Mouse (Mus musculus) E14TG2a.4 (cell line): Measurements from ENCODE around the gene Gm10337.

Experiments
- H3K27me3 ChIP-seq: 2 replicates; pipeline ENCODE4 v1.6.1; 2014; ENCODE audit warnings: low read length, control low read depth; ENCODE audit not compliant: insufficient read depth
- H3K36me3 ChIP-seq: 2 replicates; pipeline ENCODE4 v1.6.1; 2014; ENCODE audit warnings: low read length, control low read depth; ENCODE audit not compliant: insufficient read depth
- H3K4me1 ChIP-seq: replicated peaks from 2 replicates; pipeline ENCODE4 v1.6.1; 2014; ENCODE audit warnings: low read depth, low read length, control low read depth
- H3K4me3 ChIP-seq: replicated peaks from 2 replicates; pipeline ENCODE4 v1.5.1; 2014; ENCODE audit warnings: mild to moderate bottlenecking, low read length
- H3K9me3 ChIP-seq: 2 replicates; pipeline ENCODE4 v1.6.1; 2014; ENCODE audit warnings: low read length, control low read depth
- CTCF ChIP-seq: conservative IDR thresholded peaks from 2 replicates; pipeline ENCODE4 v1.5.1; 2014; ENCODE audit warnings: low read length
- NANOG ChIP-seq: IDR thresholded peaks from 2 replicates; pipeline ENCODE4 v1.6.1; 2014; ENCODE audit warnings: borderline replicate concordance, low read length, mixed read lengths
- POU5F1 ChIP-seq: IDR thresholded peaks from 2 replicates; pipeline ENCODE4 v1.6.1; 2014; ENCODE audit warnings: low read length, borderline replicate concordance

The Gm10337 gene

DNA sequence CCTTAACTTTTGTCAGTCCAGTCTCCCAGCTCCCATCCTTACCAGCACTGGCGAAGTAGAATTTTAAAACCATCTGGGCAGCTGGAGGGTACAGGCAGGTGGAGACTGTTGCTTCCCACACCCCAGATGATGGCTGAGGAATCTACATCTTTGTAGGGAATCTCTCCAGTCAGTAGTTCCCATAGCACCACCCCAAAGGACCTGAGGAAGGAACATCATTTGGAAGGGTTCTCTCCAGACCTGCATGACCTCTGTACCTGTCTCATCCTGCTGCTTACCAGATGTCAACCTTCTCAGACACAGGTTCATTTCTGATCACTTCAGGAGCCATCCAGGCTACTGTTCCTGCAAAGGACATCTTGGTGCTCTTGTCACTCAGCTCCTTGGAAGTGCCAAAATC, at the start of gene Gm10337:
Gene Gm10337 (plus strand): TSS at position 276 of the 400 bp plus-strand sequence.
- Histone ChIP-seq H3K36me3 (peaks cover 97% of the 10 kb centered on the region), H3K4me3 (no peak within 1 kb of the TSS), H3K4me1 (peaks cover 81% of the 10 kb centered on the region), H3K9me3 (no peaks in the 10 kb centered on the region), H3K27me3 (no peaks in the 10 kb centered on the region)
- TF ChIP-seq CTCF (no peak), NANOG (no peak), POU5F1 (no peak)

DNA sequence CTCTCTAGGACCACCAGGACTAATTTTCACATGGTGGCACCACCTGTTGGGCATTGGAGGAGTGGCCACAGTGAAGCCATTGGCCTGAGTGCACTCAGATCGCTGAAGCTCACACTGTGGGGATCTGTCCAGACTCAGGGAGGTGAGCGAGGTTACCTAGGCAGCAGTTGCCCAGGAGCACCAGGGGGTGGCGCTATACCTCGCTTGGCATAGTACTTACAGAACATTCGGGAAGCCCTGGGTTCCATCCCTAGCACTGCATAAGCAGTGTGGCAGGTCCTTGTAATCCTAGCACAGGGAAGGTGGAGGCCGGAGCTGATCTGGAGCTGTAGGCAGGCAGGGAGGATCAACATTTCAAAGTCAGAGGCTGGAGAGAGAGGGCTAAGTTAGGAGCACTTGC, 47.5 kb upstream of the Gm10337 start:
- H3K4me3 ChIP-seq: no peak overlapping the region
- H3K36me3 ChIP-seq: peaks cover 9% of the 10 kb centered on the region; the same call in 1 of the 2 replicates
- H3K9me3 ChIP-seq: no peaks in the 10 kb centered on the region
- peaks cover 73% of the 10 kb centered on the region for H3K4me1 ChIP-seq
- TF ChIP-seq POU5F1 (no peak), CTCF (peak; percentile 54)
- H3K27me3 ChIP-seq: peaks cover 3% of the 10 kb centered on the region; the same call in 1 of the 2 replicates

DNA sequence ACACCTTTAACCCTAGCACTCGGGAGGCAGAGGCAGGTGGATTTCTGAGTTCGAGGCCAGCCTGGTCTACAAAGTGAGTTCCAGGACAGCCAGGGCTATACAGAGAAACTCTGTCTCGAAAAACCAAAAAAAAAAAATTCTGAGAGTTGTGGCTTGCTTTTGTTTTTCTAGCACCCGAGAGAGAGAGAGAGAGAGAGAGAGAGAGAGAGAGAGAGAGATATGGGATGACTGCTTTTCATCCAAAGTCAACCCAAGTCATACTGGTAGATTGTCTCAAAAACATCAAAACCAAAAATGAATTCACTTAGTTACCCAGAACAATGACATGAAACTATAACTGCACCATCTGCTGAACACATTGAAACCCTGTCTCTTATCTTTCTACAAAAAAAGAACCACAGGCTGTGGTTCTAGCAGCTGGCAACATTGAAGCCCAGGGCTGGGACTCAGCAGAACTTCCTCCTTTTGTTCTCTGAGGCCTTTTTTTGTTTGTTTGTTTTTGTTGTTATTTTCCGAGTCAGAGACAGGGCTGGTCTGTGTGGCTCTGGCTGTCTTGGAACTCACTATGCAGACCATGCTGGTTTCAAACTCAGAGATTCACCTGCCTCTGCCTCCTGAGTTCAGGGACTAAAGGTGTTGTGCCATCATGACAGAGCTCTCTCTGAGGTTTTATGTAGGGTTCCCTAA, 45.3 kb upstream of the Gm10337 start:
- Histone ChIP-seq H3K27me3 (no peaks in the 10 kb centered on the region), H3K4me1 (peaks cover 70% of the 10 kb centered on the region), H3K36me3 (peaks cover 24% of the 10 kb centered on the region), H3K4me3 (peak overlapping the region; percentile 80; the same call in 1 of the 2 replicates), H3K9me3 (no peaks in the 10 kb centered on the region)
- TF ChIP-seq POU5F1 (no peak), CTCF (no peak), NANOG (no peak)

DNA sequence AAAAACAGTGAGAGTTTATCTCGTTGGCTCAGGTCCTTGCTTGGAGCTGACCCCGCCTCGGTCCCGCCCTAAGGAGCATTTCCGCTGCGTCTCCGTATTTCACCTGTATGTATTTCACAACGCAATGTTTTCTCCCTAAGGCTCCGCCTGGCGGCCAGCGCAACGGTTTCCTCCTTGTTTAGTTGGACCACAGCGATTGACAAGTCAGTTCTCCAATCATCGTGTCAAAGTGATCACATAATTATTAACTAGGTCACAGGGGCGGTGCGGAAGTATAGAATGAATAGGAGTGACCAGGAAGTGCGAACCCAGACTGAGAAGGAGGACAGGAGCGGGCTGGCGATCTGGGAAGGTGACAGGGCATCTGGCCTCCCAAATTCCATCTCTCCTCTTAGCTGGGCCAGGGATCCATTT, 44.6 kb upstream of the Gm10337 start, which contains the start of gene Prr13:
Gene Prr13 (plus strand): TSS at position 125 of the 414 bp plus-strand sequence.
- no peak for TF ChIP-seq POU5F1
- peak; percentile 35 for TF ChIP-seq CTCF
- TF ChIP-seq NANOG: 0 out of 2 replicates have a peak, but pooled peaks have one; percentile 13
- H3K9me3 ChIP-seq: no peaks in the 10 kb centered on the region
- H3K4me1 ChIP-seq: peaks cover 70% of the 10 kb centered on the region
- no peaks in the 10 kb centered on the region for H3K27me3 ChIP-seq
- peak within 1 kb of the TSS; percentile 80 for H3K4me3 ChIP-seq
- H3K36me3 ChIP-seq: peaks cover 27% of the 10 kb centered on the region

DNA sequence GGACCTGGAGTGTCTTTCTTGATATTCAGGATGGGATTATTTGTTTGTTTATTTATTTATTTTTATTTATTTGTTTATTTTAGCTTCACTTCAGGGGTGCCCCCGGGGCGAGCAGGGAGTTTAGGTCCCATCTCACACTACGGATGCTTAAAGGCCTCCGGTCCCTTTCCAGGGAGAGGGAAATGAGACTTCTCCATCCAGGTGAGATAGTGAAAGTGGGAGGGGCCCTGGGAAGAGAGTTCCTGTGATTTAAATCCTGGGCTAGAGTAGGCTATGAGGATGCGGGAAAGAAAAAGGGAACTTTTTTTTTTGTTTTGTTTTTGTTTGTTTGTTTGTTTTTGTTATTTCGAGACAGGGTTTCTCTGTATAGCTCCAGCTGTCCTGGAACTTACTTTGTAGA, 44.1 kb upstream of the Gm10337 start:
- H3K4me1 ChIP-seq: peaks cover 67% of the 10 kb centered on the region

DNA sequence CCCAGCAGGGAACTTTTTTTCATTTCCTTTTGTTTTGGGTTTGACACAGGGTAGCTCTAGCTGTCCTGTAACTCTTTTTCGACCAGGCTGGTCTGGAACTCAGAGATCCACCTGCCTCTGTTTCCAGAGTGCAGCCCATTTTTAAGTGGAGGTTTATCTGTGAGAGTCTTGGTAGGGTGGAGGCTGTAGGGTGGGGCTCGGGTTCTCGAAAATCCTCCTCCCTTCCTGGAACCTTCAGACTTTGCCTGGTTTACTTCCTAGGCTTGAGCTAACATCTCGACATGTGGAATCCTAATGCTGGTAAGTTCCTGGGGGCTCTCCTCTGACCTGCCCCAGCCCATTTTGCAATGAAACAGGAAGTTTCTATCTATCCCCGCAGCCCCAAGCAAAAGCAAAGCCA, 43.7 kb upstream of the Gm10337 start:
- TF ChIP-seq NANOG (no peak), POU5F1 (no peak), CTCF (no peak)
- Histone ChIP-seq H3K27me3 (no peaks in the 10 kb centered on the region), H3K4me1 (peaks cover 65% of the 10 kb centered on the region), H3K9me3 (no peaks in the 10 kb centered on the region), H3K36me3 (peaks cover 32% of the 10 kb centered on the region), H3K4me3 (peak overlapping the region; percentile 80)

More for the DNA sequence above, 44.1 kb upstream of the Gm10337 start:
- Histone ChIP-seq H3K4me3 (peak overlapping the region; percentile 80), H3K36me3 (peaks cover 27% of the 10 kb centered on the region), H3K27me3 (no peaks in the 10 kb centered on the region), H3K9me3 (no peaks in the 10 kb centered on the region)
- TF ChIP-seq NANOG (no peak), POU5F1 (no peak), CTCF (no peak)

DNA sequence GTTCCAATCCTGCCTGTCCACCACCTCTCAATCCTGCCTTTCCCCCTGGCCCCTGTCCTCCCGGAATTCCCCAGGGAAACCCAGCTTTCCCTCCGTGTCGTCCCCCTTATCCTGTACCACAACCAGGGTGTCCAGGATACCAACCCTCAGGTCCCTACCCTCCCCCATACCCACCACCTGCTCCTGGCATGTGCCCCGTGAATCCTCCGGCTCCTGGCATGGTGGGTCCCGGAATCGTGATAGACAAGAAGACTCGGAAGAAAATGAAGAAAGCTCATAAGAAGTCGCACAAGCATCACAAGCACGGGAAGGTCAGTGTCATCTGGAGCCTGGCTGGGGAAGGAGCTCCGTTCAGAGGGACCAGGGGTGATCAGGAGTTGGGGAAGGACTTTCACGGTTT, 43.1 kb upstream of the Gm10337 start:
- no peaks in the 10 kb centered on the region for H3K27me3 ChIP-seq
- TF ChIP-seq NANOG (no peak), CTCF (no peak), POU5F1 (no peak)
- H3K4me3 ChIP-seq: peak overlapping the region; percentile 80
- peaks cover 65% of the 10 kb centered on the region for H3K4me1 ChIP-seq
- H3K9me3 ChIP-seq: no peaks in the 10 kb centered on the region
- peaks cover 37% of the 10 kb centered on the region for H3K36me3 ChIP-seq

DNA sequence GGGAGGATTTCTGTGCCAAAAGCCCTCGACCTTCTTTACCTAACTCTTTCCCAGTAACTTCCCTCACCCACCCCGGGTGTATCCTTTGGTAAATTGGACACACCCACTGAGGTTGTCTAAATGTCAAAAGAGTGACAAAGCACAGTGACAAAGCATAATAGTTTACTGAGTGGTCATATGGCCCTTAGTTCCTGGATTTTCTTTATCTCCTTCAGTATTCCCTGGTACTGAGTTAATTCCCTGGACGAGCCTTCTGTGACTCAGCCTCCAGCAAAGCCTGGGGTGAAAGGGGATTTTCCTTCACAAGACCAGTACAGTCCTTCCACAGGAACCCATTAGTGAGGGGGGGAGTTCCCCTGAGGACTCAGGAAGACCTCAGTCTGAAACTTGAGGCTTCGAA, 42.6 kb upstream of the Gm10337 start:
- H3K9me3 ChIP-seq: no peaks in the 10 kb centered on the region
- H3K4me3 ChIP-seq: peak overlapping the region; percentile 80
- peaks cover 62% of the 10 kb centered on the region for H3K4me1 ChIP-seq
- no peaks in the 10 kb centered on the region for H3K27me3 ChIP-seq
- peaks cover 43% of the 10 kb centered on the region for H3K36me3 ChIP-seq
- TF ChIP-seq NANOG: peak; percentile 25; the same call in 1 of the 2 replicates
- TF ChIP-seq CTCF: no peak
